ENCODE assay signal across 7 mouse cellular contexts in genomic region chr13:53285756-53286361, GRCm38 (mm10). TPM values are rescaled to one million over a fixed set of nuclear protein-coding genes. Genes with fewer than 3 reads are reported as not detected.
DNase-seq lines count a peak whose midpoint lies in the region; ATAC-seq and TF ChIP-seq lines count a peak whose summit lies in the region.

TSS of gene Ror2 (minus strand) at chr13:53286124.

- peak within 1 kb of the TSS; percentile 66 for H3K4me3 ChIP-seq in kidney, embryonic 14.5 days (ENCODE audit: low read length)
- peak within 1 kb of the TSS; percentile 70 for H3K4me3 ChIP-seq in stomach, postnatal 0 days (ENCODE audit: low read depth, low read length)

- peak within 1 kb of the TSS; percentile 76 for H3K4me2 ChIP-seq in kidney, embryonic 14.5 days (replicated peaks; ENCODE audit: low read depth, low read length)
- peak within 1 kb of the TSS; percentile 81 for H3K4me2 ChIP-seq in stomach, postnatal 0 days (replicated peaks; ENCODE audit: low read depth)

- TF ChIP-seq CTCF in stomach, postnatal 0 days (IDR thresholded peaks at IDR 0.05; ENCODE audit: low read depth), result peak; percentile 76

- H3K27ac ChIP-seq in kidney, embryonic 14.5 days (ENCODE audit: low read depth, low read length), result no peak within 1 kb of the TSS
- peak within 1 kb of the TSS; percentile 78 for H3K27ac ChIP-seq in stomach, postnatal 0 days (replicated peaks)

- under 1% methylated on average over 61 of the region's 68 CpGs for WGBS in kidney, embryonic 14.5 days
- WGBS in stomach, postnatal 0 days, result 0% methylated on average over 54 of the region's 68 CpGs

- H3K27me3 ChIP-seq in kidney, embryonic 14.5 days (ENCODE audit: control insufficient read depth, insufficient read depth, low read length), result 0 out of 2 replicates have a peak, but pooled peaks cover 3% of the 10 kb centered on the region
- no peaks in the 10 kb centered on the region for H3K27me3 ChIP-seq in stomach, postnatal 0 days (ENCODE audit: control insufficient read depth, insufficient read depth, low read length)

- no peaks in the 10 kb centered on the region for H3K36me3 ChIP-seq in kidney, embryonic 14.5 days (ENCODE audit: control insufficient read depth, insufficient read depth, low read length)
- no peaks in the 10 kb centered on the region for H3K36me3 ChIP-seq in stomach, postnatal 0 days (ENCODE audit: control insufficient read depth, insufficient read depth, low read length)

- H3K9me3 ChIP-seq in kidney, embryonic 14.5 days (ENCODE audit: control insufficient read depth, low read length), result no peaks in the 10 kb centered on the region
- H3K9me3 ChIP-seq in stomach, postnatal 0 days (ENCODE audit: control insufficient read depth, low read length), result no peaks in the 10 kb centered on the region

- peak; percentile 86 for ATAC-seq in kidney, embryonic 14.5 days (ENCODE audit: low FRiP score, low TSS enrichment)
- ATAC-seq in stomach, postnatal 0 days (ENCODE audit: low FRiP score, low TSS enrichment), result peak; percentile 76

- DNase-seq in ZHBTc4 (ENCODE audit: low read depth, low spot score), result peak; percentile 94
- peak; percentile 91 for DNase-seq in embryo, embryonic 10 days (ENCODE audit: low spot score)
- peak; percentile 66 for DNase-seq in heart, adult 18-20 months
- peak; percentile 74 for DNase-seq in lung, postnatal 14 days
- DNase-seq in stomach, postnatal 0 days (ENCODE audit: low spot score), result peak; percentile 89
- DNase-seq in cerebellum, postnatal 36 days, result no peak

- H3K4me1 ChIP-seq in kidney, embryonic 14.5 days (ENCODE audit: control insufficient read depth, insufficient read depth, low read length), result peaks cover 10% of the 10 kb centered on the region; the same call in 1 of the 2 replicates
- peaks cover 2% of the 10 kb centered on the region; the same call in 1 of the 2 replicates for H3K4me1 ChIP-seq in stomach, postnatal 0 days (replicated peaks; ENCODE audit: control insufficient read depth, insufficient read depth)

- peak within 1 kb of the TSS; percentile 73 for H3K9ac ChIP-seq in kidney, embryonic 14.5 days (ENCODE audit: low read depth, low read length)
- H3K9ac ChIP-seq in stomach, postnatal 0 days (ENCODE audit: low read length), result peak within 1 kb of the TSS; percentile 82

- no peak for TF ChIP-seq EP300 in stomach, postnatal 0 days (optimal IDR thresholded peaks at IDR 0.05)

RNA-seq across cellular contexts. Expression of gene Ror2, which starts in this region (rescaled TPM):
- total RNA-seq in heart, adult 18-20 months (2021), result 1 to 10 TPM; 1.0 to 1.4 TPM
- 6.8 and 7.3 TPM in 2 replicates for polyA plus RNA-seq in kidney, embryonic 14.5 days (2014; fragmentation: Nextera tagmentation; extraction: Ambion mirVana)
- polyA plus RNA-seq in stomach, postnatal 0 days (2015; fragmentation: Nextera tagmentation; extraction: Ambion mirVana), result 5.7 and 6.9 TPM in 2 replicates

Comparison
In these comparisons a context has a peak if more than half of its experiments do, and no peak if none do; other contexts are left out.
1. DNase-seq: peak in ZHBTc4 (single experiment), embryo, embryonic 10 days (single experiment), heart, adult 18-20 months (2 of 2), lung, postnatal 14 days (single experiment) and stomach, postnatal 0 days (single experiment); none in cerebellum, postnatal 36 days (0 of 2).